Mouse (Mus musculus) thymus, postnatal 4 days (tissue): ENCODE results near the gene Nt5c3b.

Experiments
- DNase-seq: peaks from one replicate; pipeline ENCODE4 v3.0.0; 2021

Gene Nt5c3b

DNA sequence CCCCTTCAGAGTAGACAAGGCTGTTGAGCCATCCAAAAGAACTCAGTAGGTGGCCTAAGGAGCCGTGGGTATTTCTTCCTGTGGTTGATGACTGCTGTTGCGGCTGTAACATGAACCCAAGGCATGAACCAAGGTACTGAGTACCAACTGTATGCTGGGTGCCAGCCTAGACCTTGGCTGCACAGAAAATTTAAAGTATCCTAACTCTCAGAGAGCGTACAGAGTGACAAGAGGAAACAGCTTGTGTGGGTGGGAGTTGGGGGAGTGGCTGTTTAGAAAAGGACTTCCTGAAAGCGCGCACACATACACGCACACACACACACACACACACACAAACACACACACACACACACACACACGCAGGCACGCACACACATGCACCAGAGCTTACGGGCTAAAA, 42.3 kb downstream of the Nt5c3b start:
- peak; percentile 61 for DNase-seq

DNA sequence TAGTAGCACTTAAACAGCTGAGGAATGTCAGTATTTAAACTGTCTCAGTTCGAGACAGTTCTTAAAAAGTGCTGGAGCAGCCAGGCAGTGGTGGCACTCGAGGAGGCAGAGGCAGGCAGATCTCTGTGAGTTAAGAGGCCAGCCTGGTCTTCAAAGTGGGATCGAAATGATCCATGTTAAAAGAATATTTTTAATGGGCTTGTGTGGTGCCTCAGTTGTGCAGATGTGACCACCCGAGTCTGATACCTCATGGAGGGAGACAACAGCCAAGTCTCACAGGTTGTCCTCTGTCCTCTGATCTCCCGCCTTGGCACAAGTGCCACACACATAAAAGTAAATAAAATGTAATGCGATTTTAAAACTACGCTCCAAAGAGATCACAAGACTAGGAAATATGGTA, 43.1 kb downstream of the Nt5c3b start:
- no peak for DNase-seq

DNA sequence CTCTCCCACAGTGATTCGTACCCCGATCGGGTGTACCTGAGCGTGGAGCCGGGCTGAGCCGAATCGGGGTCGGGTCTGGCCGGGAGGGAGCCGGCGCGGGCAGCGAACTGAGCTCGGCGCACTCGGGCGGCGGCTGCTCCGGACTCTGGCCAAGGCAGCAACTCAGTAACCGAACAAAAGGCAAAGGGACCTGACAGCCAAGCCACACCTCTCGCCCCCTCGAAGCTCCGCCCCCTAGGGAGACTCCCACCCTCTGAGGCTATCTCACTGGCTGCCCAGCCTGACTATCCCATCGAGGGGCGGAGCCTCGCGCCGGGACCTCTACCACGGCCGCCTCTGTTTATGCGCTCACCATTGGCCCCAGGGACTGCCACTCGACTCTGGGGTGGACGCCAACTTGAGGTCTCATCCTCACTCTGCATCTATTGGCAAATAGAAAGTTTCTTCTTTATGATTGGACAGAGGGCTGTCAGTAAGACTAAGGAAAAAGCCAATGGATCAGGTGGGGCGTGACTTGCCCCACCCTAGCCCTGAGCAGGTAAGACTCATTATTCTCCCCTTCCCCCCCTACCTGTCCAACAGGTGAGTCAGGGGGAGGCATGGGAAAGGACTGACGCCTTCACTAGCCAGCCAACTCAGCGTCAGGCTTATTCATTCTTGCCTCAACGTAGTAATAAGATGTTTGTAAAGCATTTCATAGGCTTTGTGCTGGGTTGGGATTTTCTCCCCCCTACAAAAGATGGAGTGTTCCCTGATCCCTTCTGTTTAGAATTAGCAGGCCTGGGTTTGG, 43.8 kb downstream of the Nt5c3b start, which contains the start of gene Jup:
Gene Jup, minus strand, starts transcription at position 164 of the 790 bp plus-strand sequence.
- peak; percentile 99 for DNase-seq

DNA sequence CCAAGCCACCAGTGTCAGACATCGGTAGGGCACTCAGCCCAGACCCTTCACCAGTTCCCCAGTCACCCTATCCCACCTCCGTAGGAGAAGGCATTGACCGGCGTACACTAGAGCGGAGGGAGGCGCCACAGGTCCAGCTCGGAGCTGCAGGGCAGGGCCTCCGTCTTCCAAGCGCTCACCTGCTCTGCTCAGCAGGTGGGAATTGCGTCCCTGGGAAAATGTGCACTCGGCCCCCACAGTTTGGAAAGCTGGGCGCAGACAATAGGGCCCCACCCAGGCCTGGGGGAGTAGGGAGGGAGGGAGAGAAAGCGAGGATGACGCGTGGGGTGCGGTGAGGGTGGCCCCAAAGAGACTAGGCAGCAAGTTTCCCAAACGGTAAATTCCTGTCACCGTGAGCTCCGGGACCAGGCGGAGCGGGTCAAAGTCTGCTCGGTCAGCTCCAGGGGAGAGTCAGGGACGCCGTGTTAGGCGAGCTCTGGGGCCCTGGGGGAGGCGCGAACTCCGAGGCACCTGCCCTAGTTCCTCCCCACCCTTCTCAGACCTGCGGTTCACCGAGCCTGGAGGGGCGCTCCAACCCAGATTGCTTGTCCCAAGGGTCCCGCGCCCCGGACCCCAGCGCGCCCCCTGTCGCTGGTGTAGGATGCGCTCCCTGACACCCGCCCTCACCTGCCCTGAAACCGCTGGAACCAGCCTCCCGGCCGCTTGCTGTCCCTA, 44.6 kb downstream of the Nt5c3b start:
- DNase-seq, result peak; percentile 85

DNA sequence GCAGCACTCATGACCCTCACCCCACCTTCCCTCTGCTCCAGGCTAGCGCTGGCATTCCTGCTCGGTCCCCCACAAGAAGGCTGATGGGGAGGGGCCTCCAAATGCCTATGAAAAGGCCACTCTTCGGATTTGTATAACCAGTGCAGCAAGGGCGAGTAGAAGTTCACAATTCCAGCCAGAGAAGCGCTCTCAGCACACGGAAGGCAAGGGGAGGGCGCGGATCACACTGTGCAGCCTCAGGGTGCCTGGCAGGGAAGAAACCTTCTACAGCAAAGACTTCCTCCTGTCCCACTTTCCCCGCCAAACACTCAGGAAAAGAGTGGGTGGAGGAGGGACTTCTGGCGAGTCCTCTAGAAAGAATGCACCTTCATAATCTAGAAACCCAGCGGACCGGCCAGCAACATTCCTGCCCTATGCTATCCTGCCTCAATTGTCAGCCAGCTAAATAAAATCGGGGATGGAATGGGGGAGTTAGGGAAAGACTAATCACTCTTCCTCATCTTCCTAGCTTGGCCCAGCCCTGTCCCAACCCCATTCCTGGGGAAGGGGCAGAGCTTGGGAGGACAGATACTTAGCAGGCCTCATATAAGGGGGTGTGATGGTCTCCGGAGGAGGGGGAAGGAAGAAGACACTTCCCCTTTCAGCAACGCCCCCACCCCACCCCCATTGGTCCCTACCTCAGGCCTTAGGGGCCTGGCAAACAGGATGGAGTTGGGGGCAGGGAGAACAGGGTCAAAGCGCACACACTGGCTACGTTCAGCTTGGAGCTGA, 45.6 kb downstream of the Nt5c3b start:
- DNase-seq, result peak; percentile 57

DNA sequence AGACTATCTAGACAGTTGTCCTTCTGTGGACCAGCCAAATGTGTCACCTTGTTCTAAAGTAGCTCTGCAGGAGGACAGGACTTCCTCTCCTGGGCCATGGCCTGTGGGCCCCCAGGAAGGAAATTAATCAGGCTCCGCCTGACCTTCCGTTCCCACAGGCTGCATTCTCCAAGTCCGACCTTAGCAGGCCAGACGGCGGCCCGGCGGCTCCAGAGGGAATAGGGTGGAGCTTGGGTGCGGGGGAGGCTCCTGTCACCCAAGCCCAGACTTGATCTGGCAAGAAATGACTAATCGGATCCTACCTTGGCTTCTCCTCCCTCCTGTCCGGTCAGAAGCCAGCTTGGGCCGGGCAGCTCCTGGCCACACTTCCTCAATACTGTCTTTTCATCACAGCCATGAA, 46.4 kb downstream of the Nt5c3b start:
- DNase-seq, result no peak

DNA sequence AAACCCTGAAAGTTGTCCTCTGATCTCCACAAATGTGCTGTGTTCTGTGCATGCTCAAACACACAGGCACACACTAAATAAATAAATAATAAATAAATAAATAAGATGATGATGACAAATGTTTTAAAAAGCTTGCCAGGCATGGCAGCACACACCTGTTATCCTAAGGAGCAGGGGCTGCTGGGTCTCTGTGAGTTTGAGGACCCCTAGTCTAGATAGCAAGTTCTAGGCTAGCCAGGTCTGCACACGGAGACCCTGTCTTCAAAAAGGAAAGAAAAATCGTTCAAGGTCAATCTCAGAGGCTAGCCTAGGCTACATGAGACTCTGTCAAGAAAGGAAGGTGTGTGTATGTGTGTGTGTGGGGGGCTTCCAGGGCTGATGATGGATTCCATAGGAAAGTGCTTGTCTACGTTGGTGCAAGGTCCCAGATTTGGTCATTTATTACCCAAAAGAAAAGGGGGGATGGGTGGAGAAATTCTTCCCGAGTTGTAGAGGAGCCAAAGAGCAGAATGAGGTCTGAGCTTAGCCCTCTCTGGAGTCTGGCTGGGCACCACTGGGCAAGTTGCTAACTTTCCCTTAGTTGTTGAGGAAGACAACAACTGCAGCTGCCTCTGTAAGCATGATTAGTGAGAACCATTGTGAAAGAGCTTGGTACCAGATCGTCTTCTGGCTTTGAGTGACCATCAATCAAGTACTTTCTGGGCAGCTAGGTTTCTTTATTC, 47.1 kb downstream of the Nt5c3b start:
- no peak for DNase-seq

DNA sequence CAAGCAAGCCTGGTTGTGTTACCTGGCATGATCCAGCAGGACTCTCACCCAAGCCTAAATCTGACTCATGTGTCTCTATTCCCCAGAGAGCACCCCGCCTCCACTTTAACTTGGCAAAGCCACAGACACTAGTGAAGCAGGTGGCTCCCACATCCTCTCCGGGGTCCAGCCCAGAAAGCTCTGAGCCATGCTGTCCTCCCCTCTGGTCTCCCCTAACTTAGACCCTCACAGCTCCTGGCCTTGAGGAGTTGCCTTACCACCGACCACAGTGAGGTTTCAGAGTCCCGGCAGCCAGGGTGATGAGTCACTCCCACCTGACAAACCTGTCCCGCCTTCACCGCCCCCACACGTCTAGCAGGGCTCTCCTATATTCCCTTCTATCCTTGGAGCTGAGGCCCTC, 47.9 kb downstream of the Nt5c3b start:
- DNase-seq, result peak; percentile 56

DNA sequence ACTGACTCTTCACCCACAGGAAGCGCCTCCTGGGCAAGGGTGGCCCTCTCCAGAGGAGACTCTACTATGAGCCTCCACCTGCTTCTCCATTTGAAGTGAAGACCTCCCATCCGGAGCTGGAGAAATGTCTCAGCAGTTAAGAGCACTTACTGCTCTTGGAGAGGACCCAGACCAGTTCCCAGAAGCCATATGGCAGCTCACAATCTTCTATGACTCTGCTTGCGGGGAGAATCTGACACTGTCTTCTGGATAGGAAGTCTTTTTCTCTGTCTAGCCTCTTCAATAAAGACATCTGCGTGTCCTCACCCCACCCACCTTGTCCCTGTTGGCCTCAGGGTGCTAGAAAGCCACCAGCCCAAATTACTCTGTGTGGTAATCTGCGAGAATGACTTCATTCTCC, 48.6 kb downstream of the Nt5c3b start:
- DNase-seq, result no peak

DNA sequence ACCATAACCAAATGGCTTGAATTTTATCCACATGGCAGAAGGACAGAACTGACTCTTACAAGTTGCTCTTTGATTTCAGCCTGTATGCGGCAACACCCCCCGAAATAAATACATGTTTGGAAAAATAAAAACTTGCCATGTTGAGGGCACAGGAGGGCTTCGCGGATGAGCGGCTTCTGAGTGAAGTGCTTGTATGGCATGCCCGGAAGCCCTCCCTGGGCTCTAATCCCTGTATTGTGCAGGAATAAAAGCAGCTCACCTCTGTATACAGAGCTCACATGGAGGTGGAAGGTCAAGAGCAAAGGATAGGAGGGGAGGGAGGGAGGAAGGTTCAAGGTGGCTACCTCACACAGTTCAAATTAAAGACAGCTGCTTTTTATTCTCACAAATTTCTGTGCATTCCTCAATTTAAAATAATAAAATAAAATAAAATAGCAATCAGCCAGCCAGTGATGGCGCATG, 49.7 kb downstream of the Nt5c3b start:
- no peak for DNase-seq

DNA sequence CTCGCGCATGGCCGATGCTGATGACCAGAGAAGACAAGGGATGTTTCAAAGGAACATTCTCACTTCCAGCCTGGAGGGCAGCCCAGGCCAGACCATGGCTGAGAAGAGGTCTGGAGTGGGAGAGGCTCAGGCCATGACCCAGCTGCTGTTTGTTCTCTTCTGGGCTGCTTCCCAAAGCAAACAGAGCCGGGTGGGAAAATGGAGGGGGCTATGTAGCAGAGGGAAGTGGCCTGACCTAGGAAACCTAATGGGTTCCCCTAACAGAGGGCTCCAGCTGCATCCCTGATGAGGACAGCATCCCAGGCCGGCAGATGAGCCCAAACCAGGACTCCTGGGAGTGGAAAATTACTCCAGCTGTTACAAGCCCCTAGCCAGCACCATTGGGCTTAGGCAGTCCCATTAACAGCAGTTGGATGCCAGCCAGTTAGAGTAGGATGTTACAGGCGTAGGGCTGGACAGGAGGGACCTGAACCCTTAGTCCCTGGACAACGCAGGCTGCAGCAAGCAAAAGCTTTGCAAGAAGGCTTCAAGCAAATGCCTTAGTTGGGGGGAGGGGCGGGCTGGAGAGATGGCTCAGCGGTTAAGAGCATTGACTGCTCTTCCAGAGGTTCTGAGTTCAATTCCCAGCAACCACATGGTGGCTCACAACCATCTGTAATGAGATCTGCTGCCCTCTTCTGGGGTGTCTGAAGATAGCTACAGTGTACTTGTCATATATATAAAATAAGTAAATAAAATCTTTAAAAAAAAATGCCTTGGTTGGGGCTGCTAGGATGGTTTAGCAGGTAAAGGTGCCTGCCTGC, 50.3 kb downstream of the Nt5c3b start:
- no peak for DNase-seq

DNA sequence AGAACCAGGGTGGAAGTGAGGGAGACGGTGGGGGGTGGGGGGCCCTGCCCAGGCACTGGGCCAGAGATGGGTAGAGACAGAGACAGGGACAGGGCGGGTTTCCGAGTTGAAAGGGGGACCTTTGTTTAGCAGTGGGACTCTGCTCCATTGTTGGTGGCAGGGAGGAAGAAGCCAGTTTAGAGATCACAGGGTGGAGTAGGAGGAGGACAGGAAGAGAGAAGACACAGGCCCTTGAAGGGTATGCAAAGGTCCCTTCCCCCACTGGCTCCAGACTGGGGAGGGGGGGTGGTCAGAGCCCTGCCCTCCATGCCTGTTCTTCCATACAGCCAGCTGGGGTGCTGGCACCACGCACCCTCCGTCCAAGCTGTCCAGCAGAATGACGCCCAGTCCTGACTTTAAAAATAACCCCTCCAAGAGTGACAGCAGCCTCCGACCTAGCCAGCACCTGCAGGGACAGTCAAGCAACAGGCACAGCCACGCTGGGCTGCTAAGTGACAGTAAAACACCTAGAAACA, 51.6 kb downstream of the Nt5c3b start:
- DNase-seq, result no peak

DNA sequence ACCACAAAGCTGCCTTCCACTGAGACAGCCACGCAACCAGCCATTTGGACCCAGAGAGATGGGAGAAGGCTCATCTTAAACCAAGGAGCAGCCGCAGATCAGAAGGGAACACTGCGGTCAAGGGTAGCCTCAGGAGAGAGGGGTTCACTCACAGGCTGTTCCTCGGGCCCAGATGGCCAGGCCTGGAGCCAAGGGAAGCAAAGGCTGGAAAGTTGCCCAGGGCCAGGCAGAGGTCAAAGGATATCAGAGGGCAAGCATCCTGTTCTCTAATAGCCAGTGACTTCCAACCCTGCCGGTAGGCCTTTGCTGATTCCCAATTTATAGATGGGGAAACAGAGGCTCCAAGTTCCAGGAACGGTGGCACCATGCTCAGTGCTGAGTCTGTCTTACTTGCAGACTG, 53.0 kb downstream of the Nt5c3b start:
- no peak for DNase-seq

DNA sequence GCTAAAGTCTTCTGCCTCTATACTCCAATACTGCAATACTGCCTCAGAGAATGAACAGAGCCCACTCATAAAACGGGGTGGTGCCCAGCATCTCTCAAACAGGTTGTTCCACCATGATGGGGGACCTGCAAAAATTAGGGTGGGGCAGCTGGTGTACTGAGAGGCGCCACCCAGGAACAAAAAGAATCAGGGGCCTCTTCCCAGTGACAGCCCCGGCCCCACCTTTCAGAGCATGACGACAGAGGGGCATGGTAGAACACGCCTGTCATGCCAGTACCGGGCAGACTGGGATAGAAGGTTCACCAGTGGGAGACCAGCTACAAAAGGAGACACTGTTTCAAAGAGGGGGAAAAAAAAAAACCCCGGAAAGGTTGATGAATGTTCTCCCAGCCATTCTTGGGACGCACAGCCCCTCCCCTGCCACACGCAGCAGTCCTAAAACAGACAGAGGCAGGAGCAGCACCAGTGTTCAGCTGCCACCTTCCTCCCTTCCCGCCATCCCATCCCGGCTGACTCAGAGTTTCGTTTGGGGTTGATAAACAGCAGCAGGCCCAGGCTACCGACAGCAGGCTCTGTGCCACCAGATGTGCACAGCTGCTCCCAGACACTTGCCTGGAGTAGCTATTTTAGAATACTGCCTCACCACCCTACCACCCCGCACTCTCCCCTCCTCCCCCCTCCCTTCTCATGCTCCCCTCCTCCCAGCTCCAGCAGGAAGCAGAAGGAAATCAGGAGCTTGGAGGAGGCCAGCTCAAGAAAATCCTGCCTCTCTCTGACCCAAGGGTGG, 53.8 kb downstream of the Nt5c3b start:
- DNase-seq, result no peak

DNA sequence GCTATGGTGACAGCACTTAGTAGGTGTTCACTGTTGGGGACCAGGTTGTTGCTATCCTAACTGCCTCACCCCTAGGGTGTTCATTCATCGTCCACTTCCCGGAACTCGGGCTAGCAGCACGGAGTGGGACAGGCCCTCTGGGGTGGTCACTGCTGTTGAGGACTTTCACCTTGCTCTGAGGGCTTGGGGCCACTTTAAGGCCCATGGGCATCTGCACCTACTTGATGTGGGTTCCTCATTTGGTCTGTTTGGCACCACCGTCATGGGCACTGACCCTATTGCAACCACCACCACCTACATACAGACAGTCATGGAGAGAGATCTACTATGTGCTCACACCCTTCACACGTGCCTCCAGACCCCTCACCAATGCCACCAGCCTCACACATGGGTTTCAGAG, 54.5 kb downstream of the Nt5c3b start:
- no peak for DNase-seq

DNA sequence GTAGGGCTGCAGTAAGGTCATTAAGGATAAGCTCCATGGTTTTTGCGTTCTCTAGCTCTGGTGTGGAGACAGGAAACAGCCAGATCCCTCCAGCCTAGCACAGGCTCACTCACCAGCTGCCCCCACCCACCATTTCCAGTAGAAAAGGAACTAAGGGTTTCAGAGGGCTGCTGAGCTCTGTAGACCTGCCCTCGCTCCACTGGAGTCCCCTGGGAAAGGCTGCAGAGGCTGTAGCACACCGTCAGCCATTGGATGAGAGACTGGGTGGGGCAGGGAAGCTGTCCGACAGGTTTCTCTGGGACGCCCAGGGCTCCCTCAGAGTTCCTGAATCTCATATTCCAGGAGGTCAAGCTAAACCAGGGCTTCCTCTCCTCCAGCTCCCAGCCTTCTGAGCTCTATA, 55.0 kb downstream of the Nt5c3b start:
- DNase-seq, result no peak

DNA sequence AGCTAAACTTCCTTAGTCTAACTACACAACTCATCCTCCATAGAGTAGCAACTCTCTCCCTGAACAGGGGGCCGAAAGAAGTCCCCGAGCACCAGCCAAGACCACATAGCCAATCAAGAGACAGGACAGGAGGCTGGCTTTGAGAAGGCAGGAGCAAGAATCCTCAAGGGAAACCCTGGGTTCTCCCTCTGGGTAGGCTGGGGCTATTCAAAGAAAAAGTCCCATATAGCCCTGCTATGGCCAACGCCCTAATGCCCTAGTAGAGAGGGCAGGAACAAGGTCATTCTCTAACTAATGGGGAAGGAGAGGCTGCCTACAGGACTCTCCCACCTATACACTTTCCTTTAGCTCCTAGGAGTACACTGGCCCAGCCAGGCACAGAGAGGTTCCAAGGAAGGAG, 56.6 kb downstream of the Nt5c3b start:
- DNase-seq, result no peak

DNA sequence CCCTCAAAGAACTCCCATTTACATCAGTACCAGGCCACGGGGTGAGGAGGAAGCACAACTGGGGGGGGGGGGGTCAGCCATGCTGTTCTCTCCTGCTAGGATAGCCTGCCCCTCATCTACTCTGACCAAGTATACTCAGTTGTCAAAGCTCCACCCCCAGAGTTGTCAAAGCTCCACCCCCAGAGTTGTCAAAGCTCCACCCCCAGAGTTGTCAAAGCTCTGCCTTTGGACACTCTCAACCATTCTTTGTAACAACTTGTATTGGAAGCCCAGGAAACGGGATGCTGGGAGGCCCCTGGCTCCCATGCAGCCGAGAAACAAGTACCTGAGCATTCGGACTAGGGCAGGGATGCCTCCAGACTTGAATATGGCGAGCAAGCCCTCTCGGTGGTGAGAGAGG, 58.9 kb downstream of the Nt5c3b start:
- DNase-seq, result no peak

DNA sequence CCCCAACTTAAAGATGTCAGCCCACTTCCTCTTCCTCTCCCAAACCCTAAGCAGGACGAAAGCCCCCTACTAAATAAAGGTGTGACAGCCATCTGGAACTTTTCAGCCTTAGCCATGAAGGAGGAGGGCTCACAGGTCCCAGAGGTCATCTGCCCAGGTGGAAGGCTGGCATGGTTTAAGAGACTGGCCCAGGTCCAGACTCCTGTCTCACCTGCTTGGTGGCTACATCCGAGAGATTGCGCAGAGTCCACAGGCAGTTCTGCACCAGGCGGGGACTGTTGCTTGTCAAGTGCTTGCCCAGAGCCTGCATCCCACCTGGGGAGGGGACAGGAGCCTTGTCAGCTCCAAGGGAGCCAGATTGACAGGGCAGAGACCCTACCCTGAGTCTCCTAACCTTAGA, 62.3 kb downstream of the Nt5c3b start:
- no peak for DNase-seq

DNA sequence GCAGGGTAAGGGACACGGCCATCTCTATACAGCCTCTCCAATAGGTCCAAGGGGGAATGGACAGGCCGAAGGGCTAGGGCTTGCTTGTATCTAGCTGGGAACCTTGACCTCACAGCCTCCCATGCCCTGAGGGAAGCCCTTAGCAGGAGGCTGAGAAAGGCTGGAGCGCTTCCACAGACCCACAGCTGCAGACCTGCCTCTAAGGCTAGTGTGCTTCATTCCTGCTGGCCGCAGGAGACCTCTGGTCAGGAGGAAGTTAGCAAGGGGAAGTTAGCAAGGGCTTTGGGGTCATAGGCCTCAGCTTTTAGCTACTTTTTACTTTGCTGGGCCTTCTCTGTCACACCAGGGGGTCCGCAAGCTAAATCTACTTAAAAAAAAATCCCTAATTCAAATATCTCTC, 63.2 kb downstream of the Nt5c3b start:
- DNase-seq, result no peak

DNA sequence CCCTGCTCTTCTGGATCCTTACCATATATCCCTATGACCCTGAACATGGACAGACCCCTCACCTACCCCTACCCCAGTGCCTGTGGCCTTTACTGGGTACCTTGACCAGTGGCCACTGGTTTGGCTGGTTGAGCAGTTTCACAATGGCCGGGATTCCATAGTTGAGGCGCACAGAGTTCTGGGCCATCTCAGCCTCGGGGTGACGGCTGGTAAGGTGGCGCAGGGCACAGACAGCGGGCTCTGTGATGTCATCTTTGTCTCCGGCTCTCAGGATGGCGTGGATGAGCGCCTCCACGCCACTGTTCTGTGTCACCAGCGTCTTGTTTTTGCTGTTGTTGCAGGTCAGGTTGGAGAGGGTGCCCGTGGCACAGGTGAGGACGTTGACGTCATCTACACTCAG, 63.6 kb downstream of the Nt5c3b start:
- no peak for DNase-seq
